Mouse (Mus musculus) testis, adult 2 months (tissue): ENCODE data around the gene Gstm4. TPM values are rescaled to one million over a fixed set of nuclear protein-coding genes. Genes with fewer than 3 reads are reported as not detected.

ENCODE experiments used
- H3K27ac ChIP-seq: fragments of 200-500 bp; 2 replicates; pipeline ENCODE4 v1.5.1; 2012; ENCODE audit warnings: low read depth, low read length; ENCODE audit not compliant: control insufficient read depth, insufficient read depth
- H3K27me3 ChIP-seq: fragments of 200-500 bp; 2 replicates; pipeline ENCODE4 v1.6.1; 2012; ENCODE audit warnings: mild to moderate bottlenecking, low read length, moderate library complexity; ENCODE audit not compliant: control insufficient read depth, insufficient read depth
- H3K36me3 ChIP-seq: fragments of 200-500 bp; 2 replicates; pipeline ENCODE4 v1.6.1; 2012; ENCODE audit warnings: mild to moderate bottlenecking, low read length; ENCODE audit not compliant: control insufficient read depth, insufficient read depth
- H3K4me1 ChIP-seq: fragments of 200-500 bp; 2 replicates; pipeline ENCODE4 v1.6.1; 2012; ENCODE audit warnings: low read length; ENCODE audit not compliant: control insufficient read depth, insufficient read depth
- H3K4me3 ChIP-seq: fragments of 200-500 bp; 2 replicates; pipeline ENCODE4 v1.5.1; 2012; ENCODE audit warnings: low read depth, mild to moderate bottlenecking, low read length, moderate library complexity, mixed read lengths; ENCODE audit not compliant: control insufficient read depth
- CTCF ChIP-seq: fragments of 200-500 bp; IDR thresholded peaks from 2 replicates; pipeline ENCODE4 v1.5.1; 2012; ENCODE audit warnings: low read depth, mild to moderate bottlenecking, inconsistent platforms, low read length, moderate library complexity; ENCODE audit not compliant: control insufficient read depth, insufficient read depth, insufficient replicate concordance
- POLR2A ChIP-seq: fragments of 200-500 bp; IDR thresholded peaks from 2 replicates; pipeline ENCODE4 v1.6.1; 2012; ENCODE audit warnings: low read depth, mild to moderate bottlenecking, inconsistent platforms, low read length, moderate library complexity; ENCODE audit not compliant: control insufficient read depth
- polyA plus RNA-seq: library from polyadenylated mRNA; depleted of rRNA; stranded (reverse); fragments of >200 nt; gene quantifications from 2 replicates; pipeline ENCODE4 v1.2.3, GENCODE M21; 2012; rRNA removed

Gene Gstm4
- polyA plus RNA-seq, result 18.9 and 20.7 TPM in 2 replicates

DNA sequence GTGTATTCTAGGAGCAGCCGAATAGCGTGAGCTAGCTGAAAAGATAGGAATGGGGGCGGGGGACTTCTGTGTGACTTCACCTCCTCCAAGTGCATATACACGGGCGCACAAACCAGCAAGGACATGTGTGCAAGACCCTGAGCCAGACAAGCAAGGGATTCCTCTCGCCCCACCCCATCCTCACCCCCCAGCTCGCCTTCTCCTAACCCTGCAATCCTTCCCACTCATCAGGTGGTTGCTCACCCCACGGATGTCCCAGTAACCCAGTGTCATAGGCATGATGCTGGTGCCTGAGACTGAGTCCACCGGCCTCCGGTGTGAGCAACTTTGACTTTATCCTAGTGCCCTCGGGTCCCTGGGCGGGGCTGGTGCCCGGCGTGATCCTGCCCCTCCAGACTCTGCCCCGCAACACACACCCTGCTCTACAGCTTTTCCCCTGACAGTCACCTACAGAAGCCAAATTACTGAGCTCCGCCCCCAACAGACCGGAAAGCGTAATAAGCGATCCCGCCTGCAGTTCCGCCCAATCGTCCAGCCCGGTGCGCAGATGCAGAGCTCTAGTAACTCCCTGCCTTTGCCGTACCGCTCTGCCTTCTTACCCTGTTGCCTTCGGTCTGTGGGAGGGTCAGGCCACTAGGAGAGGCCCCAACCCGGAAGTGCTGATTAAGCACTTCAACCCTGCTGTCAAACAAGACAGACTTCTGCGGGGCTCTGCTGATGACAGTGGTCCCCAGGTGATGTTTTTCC lies at the start of gene Gstm4:
TSS of gene Gstm4 (minus strand) at position 501 of the 747 bp plus-strand sequence.
- Histone ChIP-seq H3K4me1 (peaks cover 2% of the 10 kb centered on the region; the same call in 1 of the 2 replicates), H3K27ac (peak within 1 kb of the TSS; percentile 47; the same call in 1 of the 2 replicates), H3K36me3 (no peaks in the 10 kb centered on the region), H3K4me3 (peak within 1 kb of the TSS; percentile 81), H3K27me3 (no peaks in the 10 kb centered on the region)
- no peak for TF ChIP-seq CTCF
- TF ChIP-seq POLR2A, result peak; percentile 69

DNA sequence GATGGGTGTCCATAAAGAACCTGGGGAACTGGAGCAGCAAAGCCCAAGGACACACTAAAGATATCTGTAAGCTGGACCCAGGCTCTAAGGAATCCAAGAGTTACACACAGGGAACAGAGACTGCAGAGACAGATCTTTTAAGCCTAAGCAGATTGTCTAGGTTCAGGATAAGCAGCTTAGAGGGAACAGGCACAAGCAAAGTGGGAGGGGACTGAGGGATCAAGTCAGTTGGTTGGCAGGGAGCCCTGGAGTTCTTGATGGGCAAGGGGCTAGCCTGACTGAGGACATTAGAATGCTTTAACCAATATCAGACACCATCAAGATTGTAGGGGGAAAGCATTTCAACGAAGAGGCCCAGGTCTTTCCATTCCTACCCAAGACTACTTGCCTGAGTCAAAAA lies 49.5 kb upstream of the Gstm4 start:
- no peak overlapping the region for H3K4me3 ChIP-seq
- no peak overlapping the region for H3K27ac ChIP-seq
- TF ChIP-seq POLR2A (no peak), CTCF (no peak)
- H3K4me1 ChIP-seq, result no peaks in the 10 kb centered on the region
- H3K27me3 ChIP-seq, result no peaks in the 10 kb centered on the region
- no peaks in the 10 kb centered on the region for H3K36me3 ChIP-seq

DNA sequence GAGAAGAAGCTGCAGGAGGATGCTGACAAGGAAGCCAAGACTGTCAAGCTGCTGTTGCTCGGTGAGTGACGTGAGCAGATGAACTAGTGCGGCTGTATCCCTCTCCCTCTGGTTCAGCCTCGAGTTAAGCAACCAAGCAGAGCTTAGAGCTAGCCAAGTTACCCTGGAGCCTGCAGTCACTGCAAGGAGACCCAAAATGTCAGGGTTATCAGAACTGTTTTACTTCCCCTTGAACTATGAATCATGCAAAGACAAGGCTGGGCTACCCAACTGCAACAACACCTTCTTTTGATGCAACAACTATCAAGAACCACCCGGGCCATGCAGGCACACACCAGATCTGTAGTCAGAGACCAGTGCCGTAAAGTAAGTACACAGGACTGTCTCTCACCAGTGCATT lies 48.6 kb upstream of the Gstm4 start:
- TF ChIP-seq CTCF (no peak), POLR2A (no peak)
- Histone ChIP-seq H3K4me3 (no peak overlapping the region), H3K4me1 (peaks cover 3% of the 10 kb centered on the region), H3K27ac (no peak overlapping the region), H3K27me3 (no peaks in the 10 kb centered on the region), H3K36me3 (no peaks in the 10 kb centered on the region)

DNA sequence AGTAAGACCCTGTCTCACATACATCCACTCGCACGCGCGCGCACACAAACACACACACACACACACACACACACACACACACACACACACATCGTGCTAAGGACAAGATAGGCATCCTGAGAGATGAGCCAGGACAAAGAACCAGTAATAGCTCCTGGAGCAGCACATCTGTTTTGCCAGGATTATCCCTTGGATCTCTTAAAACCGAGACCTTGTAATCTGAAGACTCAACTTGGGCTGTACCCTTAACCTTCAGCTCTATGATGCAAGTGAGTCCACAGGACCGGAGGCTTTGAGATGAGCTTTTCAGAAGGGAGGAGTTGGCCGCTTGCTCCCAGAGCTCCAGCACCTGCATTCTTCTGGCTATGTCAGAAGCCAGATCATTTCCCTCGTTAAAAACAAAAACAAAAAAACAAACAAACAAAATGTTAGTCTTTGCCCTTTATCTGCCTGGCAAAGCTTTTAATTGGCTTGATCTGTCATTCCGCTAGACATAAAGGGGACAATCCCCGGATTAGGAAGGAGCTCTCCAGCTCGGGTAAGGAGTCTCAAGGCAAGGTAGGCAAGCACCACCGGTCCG lies 47.9 kb upstream of the Gstm4 start, which contains the start of gene Gnat2:
TSS of gene Gnat2 (plus strand) at position 254 of the 580 bp plus-strand sequence.
- no peak for TF ChIP-seq POLR2A
- no peak for TF ChIP-seq CTCF
- Histone ChIP-seq H3K4me3 (no peak within 1 kb of the TSS), H3K36me3 (no peaks in the 10 kb centered on the region), H3K27ac (no peak within 1 kb of the TSS), H3K27me3 (no peaks in the 10 kb centered on the region), H3K4me1 (peaks cover 3% of the 10 kb centered on the region)

DNA sequence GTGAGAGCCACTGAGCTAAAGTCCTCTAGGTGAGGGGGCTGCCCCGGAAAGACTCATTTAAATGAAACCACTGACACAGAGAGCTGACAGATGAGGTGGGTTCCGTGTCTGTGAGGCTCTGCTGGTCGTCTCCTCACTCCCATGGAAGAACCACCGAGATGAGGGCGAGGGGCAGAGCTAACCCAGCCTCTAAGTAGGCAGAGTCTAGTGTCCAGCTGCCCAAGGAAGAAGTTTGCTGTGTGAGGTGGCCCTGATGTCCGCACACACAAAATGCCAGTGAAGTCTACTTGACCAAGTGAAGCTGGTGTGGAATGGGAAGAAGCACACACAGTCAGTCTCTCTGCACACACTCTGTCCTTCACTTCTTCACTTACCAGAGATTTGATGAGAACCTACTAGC lies 47.3 kb upstream of the Gstm4 start:
- no peaks in the 10 kb centered on the region for H3K27me3 ChIP-seq
- no peak overlapping the region for H3K27ac ChIP-seq
- peaks cover 5% of the 10 kb centered on the region for H3K4me1 ChIP-seq
- no peak for TF ChIP-seq CTCF
- TF ChIP-seq POLR2A, result no peak
- no peak overlapping the region for H3K4me3 ChIP-seq
- H3K36me3 ChIP-seq, result no peaks in the 10 kb centered on the region

DNA sequence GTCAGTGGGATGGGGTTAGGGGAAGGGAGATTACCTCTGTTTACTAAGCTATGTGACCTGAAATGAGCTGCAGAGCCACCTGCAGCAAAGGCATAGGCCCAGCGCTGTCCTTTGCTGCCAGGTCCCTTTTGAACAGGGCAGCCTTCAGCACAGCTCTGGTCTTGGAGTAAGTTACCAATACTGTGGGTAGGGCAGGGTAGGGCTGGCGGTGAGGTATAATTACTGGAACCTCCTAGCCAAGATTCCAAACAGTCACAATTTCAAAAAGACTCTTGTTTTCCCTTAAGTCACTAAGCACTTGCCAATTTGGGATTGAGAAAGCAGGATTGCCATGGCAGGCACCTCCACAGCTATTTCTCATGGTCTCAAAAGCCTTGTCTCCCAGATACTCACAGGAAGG lies 45.9 kb upstream of the Gstm4 start:
- Histone ChIP-seq H3K27ac (no peak overlapping the region), H3K27me3 (no peaks in the 10 kb centered on the region), H3K36me3 (no peaks in the 10 kb centered on the region), H3K4me3 (no peak overlapping the region), H3K4me1 (peaks cover 14% of the 10 kb centered on the region)
- TF ChIP-seq CTCF, result no peak
- no peak for TF ChIP-seq POLR2A

DNA sequence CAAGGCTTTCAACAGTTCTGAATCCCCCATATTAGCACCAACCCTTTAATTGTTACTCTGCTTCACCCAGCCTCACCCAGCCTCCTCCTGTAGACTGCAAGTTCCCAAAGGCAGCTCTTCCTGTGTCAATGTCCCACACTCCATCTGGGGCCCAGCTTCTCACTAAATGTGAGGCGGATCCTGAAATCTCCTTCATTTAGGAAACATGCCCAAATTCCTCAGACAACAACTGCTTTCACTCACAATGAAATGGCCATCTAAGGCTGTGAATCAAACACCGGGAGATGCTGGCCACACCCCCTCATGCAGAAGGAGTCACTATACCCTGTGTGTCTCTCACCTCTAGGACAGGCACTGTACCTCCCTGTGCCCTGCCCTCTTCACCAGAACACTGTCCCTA lies 45.2 kb upstream of the Gstm4 start:
- no peaks in the 10 kb centered on the region for H3K27me3 ChIP-seq
- no peak overlapping the region for H3K27ac ChIP-seq
- peaks cover 21% of the 10 kb centered on the region for H3K4me1 ChIP-seq
- TF ChIP-seq CTCF, result no peak
- TF ChIP-seq POLR2A, result no peak
- no peak overlapping the region for H3K4me3 ChIP-seq
- H3K36me3 ChIP-seq, result no peaks in the 10 kb centered on the region
